Mouse (Mus musculus) B cell, adult (primary cell): ENCODE results near the gene Spata2. TPM values are rescaled to one million over a fixed set of nuclear protein-coding genes. Genes with fewer than 3 reads are reported as not detected.

ENCODE experiments used
- total RNA-seq: library from RNA; stranded (reverse); gene quantifications from 4 replicates; pipeline ENCODE4 v1.2.4, GENCODE M21; 2023; ENCODE audit not compliant: inconsistent age

Spata2 gene
- total RNA-seq, result 51.0 to 56.8 TPM (median 54.8 TPM) in 4 replicates

DNA sequence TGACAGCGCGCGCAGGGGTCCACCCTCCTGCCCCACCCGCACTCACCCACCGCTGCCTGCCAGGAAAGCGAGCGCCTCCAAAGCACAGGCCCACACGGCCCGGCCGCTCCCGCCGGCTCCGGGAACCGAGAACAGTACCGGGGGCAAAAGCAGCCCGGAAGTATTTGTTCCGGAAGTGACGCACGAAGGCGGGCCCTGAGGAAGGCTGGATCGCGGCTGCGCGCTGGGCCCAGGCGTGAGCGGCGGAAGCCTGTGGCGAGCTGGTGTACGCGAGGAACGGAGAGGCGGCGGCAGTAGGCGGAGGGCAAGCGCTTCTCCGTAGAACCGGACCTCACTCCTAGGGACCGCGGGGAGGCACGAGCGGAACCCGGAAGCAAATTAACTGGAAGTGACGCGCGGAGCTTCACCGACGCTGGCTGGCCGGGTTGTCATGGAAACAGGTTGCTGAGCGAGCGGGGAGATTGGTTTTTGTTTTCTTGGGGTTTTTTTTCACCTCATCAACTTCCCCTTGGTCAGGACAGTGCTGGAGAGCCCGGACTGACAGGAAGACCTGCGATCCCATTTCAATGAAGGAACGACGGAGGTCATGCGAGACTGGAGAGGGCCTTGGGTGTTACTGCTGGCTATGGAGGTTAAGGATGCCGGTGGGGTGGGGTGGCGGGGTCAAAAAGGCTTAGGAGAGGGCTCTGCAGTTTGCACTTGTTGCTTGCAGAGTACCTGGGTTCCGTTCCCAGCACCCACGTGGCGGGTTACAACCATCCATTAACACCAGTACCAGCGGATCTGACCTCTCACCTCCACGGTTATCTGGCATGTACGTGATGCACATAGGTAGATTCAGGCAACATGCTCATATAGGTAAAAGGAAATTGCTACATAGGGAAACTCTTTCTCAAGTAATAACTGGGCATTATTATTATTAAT lies at the start of gene Spata2:
Gene Spata2, minus strand, starts transcription at position 175 of the 924 bp plus-strand sequence.

DNA sequence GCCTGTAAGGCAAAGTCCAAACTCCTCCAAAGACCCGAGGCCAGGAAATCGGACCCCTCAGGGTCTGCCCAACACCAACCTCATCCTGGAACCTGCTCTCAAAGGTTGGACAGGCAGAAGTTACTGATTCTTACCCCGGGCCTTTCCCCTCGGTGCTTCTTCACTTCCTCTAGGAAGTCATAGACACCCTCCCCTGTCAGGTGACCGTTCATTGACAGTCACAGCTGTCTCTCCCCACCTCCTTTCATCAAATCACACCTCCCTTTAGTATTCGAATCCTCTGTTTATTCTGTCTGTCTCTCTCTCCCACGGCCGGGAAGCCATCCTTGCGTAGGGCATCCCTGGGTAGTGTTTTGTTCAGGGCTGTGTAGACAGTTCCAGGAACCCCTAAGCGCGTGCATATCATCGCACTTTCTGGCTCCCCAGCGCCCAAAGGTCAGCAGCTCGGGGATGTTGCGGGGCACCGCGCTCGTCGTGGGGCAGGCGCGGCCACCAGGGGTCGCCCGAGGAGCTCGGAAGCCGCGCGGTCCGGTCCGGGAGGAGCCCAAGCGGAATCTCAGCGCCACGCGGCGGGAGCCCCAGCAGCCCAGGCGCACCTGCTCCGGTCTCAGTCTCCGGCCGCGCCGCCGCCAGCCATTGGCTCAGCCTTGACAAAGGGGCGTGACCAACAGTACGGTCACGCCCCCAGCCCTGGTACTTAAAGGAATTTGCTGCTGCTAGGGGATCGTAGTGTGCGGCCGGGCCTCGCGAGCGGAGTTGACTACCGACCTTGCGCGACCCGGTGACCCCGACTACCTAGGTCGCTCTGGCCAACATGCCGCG lies 45.0 kb upstream of the Spata2 start, which contains the start of gene Snai1:
Gene Snai1, plus strand, starts transcription at position 720 of the 822 bp plus-strand sequence.

DNA sequence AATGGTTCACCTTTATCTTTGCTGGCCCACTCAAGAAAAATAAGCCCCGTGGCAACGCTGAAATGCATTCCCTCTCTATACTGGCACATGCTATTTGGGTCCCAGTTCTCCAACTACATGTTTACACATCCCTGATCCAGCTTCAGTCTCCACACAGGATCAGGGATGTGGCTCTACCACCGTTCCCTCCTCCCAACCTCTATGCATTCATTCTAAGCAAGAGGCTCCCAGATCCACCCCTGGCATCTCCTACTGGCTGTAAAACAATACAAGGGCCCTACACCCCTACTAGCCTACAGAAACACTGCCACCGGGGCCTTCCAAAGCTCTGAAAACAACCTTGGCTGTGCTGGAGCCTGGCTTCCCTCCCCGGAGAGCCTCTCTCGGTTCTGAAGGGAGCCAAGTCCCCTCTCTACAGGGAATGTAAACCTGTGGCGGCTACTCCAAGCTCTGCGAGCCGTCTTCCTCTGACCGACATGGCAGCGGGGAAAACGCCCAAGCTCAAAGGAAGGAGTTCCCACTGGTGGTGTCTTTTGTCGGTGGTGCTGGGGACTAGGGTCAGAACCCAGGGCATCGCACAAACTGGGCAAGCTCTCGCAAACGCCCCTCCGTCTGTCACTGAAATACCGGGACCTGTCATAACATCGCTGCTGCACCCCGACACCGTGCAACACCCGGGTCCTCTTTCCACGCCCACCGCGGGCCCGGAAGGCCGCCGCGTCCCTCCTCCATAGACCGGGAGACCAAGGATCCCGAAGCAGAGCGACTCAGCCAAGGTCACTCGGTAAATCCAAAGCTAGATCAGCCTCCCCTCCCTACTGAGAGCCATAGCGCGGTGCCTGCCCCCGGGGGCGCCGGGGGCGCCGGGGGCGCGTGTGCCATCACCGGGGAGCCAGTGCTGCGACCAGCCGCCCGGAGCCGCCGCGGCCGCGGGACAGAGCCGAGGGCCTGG lies 654 bp downstream of the Spata2 start, which contains the start of gene Rnf114:
Gene Rnf114, plus strand, starts transcription at position 889 of the 952 bp plus-strand sequence.

Other genes with a start within 250 kb of the Spata2 start
- gene B4galt5, start 143.7 kb downstream of the Spata2 start, total RNA-seq, result 62.9 to 69.1 TPM (median 65.8 TPM) in 4 replicates
- gene Slc9a8, start 71.2 kb downstream of the Spata2 start, total RNA-seq, result 95.9 to 99.1 TPM (median 98.3 TPM) in 4 replicates
- 95.8 to 107 TPM (median 99.8 TPM) in 4 replicates for gene Rnf114, start 242 bp downstream of the Spata2 start, total RNA-seq
- 1.9 to 4.6 TPM (median 4.4 TPM) in 4 replicates for gene Snai1, start 45.3 kb upstream of the Spata2 start, total RNA-seq
- gene Ube2v1, start 139.2 kb upstream of the Spata2 start, total RNA-seq, result 139 to 162 TPM (median 148 TPM) in 4 replicates
- 20.4 to 30.4 TPM (median 29.0 TPM) in 4 replicates for gene Gm20431, start 168.6 kb upstream of the Spata2 start, total RNA-seq
- 93.8 to 96.8 TPM (median 95.8 TPM) in 4 replicates for gene Cebpb, start 196.0 kb upstream of the Spata2 start, total RNA-seq
- gene Tmem189, start 196.9 kb upstream of the Spata2 start, total RNA-seq, result 76.5 to 86.5 TPM (median 80.0 TPM) in 4 replicates